Mouse (Mus musculus) cerebellum, postnatal 4 days (tissue): ENCODE measurements around the gene Btbd35f29.
"Not testable (repeated sequence)": the region's sequence is repeated elsewhere in the genome, so short reads cannot be mapped to it uniquely, and the experiment has no call there.

Source experiments
- DNase-seq, 2 experiments: peaks; one replicate each; pipeline ENCODE4 v3.0.0; 2022; ENCODE audit warnings: low spot score in 2 of 2, mixed read lengths in 1 of 2

The Btbd35f29 gene

GRCm38 (mm10) chrX:31117374-31117773 is at the start of gene Btbd35f29:
Gene Btbd35f29 (plus strand): TSS chrX:31117674.
- not testable (repeated sequence) for DNase-seq

- not testable (repeated sequence) for DNase-seq
Observed at GRCm38 (mm10) chrX:31141416-31141815, 23.9 kb downstream of the Btbd35f29 start.

GRCm38 (mm10) chrX:31145144-31145543 is 27.7 kb downstream of the Btbd35f29 start:
- DNase-seq: not testable (repeated sequence)

GRCm38 (mm10) chrX:31145835-31146234 is 28.4 kb downstream of the Btbd35f29 start:
- not testable (repeated sequence) for DNase-seq

GRCm38 (mm10) chrX:31158534-31159085 is 41.1 kb downstream of the Btbd35f29 start:
- not testable (repeated sequence) for DNase-seq

- DNase-seq: not testable (repeated sequence)
Observed at GRCm38 (mm10) chrX:31159450-31160322, 42.2 kb downstream of the Btbd35f29 start.

- peak in 1 of 2 experiments; percentile 40 for DNase-seq
Observed at GRCm38 (mm10) chrX:31160554-31160953, 43.1 kb downstream of the Btbd35f29 start.

GRCm38 (mm10) chrX:31162638-31163037 is 45.2 kb downstream of the Btbd35f29 start:
- peak in 1 of 2 experiments; percentile 21 for DNase-seq

GRCm38 (mm10) chrX:31165193-31165592 is 47.7 kb downstream of the Btbd35f29 start:
- not testable (repeated sequence) for DNase-seq
